Mouse (Mus musculus) neutrophil, adult 5-6 weeks (primary cell): ENCODE data around the gene Ddx27. TPM values are rescaled to one million over a fixed set of nuclear protein-coding genes. Genes with fewer than 3 reads are reported as not detected.

Source experiments
- ATAC-seq: fragments of 151-379, 151-347 bp; 2 replicates; pipeline ENCODE4 v1.8.0; 2017; ENCODE audit warnings: mild to moderate bottlenecking, moderate TSS enrichment; ENCODE audit not compliant: insufficient number of reproducible peaks, poor library complexity, low FRiP score, severe bottlenecking; ENCODE audit errors: extremely low read depth
- total RNA-seq: library from RNA; stranded (forward); fragments of 200-1000 nt; gene quantifications from 2 replicates; pipeline ENCODE4 v1.2.3, GENCODE M21; 2017

Ddx27 gene
- total RNA-seq, 1 experiment from 2014 or later, result 51.3 TPM

DNA sequence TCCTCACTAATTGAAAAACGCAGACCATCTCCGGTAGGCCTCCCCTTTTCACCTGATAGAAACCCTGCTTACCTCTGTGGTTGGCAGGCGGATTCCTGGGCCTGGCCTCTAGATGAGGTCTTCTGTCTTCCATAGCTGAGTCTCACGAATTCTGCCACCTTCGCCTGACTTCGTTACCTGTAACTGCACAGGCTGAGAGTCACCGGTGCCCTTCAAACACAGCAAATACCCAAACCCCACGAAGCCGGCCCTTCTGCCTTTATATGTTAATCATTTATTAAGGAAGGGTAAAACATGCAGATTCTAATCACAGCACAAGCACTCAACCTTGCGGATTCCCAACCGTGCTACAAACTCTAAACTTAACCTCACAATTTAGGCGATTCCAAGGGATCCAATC, 45.0 kb downstream of the Ddx27 start:
- no peak for ATAC-seq

DNA sequence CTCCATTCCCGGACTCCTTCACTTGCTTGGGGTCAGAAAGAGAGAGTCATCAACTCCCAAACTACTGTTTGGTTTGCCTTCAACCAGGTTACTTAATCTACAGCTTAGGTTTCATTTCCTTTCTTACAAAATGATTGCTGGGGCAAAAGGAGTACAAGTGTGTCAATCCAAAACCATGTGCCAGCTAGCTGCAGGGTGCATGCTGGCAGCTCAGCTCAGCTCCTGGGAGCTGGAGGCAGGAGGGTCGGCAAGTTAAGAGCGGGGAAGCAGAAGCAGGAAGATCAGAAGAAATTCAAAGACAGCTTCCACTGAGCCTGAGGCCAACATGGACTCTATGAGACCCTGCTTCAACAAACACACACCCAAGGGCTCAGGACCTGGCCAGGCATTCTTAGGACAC, 45.4 kb downstream of the Ddx27 start:
- no peak for ATAC-seq

DNA sequence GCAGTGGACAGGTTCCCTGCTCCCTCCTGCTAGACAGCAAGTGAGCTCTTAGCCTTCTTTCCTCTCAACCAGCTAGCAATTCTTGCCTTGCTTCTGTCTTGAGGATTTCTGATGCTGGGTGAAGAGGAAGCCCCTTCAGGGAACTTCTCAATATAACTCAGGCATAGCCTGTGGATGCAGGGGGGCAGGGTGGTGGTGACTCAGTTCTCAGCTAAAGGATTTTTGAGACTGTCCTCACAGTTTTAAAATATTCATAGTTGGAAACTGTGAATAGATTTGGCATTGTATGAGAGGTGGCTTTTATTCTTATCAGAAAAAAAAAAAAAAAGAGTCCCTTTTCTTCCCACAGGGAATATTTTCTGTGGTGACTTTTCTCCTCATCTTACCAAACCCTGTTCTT, 45.8 kb downstream of the Ddx27 start:
- no peak for ATAC-seq

DNA sequence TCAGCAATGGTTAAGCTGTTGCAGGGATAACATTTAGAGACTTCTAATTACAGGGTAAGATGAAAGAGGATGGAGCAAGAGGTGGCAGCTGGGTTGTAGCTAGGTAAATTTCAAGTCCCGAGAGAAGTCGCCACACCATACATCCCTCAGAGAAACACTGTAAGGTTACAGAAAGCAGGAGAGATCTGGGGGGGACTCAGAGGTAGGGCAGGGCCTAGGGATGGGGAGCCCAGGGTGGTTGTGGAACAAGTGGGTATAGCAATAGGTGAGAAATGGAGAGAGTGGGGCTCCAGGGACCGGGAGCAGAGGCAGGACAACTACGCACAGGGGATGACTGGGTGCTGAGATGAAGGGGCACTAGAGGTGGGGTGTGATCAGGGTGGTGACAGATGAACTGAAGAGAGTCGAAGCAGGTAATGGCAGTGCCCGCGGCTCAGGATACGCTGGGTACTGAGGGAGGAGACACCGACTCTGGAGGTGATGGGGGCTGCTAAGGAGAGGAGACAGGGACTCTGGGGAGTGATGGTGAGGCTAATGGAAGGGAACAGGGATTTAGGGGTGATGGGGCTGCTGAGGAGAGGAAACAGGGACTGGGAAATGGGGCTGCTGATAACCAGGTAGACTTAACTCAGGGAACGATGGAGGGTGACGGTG, 46.5 kb downstream of the Ddx27 start:
- ATAC-seq, result no peak

DNA sequence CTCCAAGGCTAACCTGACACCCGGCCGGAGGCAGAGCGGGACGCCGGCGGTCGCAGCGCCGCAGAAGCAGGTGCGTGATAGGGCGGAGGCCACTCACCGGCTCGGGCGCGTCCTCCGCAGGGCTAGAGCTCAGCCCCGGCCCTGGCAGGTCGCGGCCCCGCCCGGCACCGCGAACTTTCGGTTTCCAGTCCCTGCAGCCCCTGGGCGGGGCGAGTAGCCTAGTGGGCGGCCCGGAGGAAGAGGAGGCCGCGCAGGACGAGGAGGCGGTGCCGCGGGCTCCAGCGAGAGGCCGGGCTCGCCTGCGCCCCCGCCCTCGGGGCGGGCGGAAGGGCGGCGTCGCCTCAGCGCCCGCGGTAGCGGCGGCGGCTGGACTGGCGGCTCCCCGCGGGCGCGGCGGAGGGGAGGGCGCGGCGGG, 47.5 kb downstream of the Ddx27 start:
- peak; percentile 87 for ATAC-seq

DNA sequence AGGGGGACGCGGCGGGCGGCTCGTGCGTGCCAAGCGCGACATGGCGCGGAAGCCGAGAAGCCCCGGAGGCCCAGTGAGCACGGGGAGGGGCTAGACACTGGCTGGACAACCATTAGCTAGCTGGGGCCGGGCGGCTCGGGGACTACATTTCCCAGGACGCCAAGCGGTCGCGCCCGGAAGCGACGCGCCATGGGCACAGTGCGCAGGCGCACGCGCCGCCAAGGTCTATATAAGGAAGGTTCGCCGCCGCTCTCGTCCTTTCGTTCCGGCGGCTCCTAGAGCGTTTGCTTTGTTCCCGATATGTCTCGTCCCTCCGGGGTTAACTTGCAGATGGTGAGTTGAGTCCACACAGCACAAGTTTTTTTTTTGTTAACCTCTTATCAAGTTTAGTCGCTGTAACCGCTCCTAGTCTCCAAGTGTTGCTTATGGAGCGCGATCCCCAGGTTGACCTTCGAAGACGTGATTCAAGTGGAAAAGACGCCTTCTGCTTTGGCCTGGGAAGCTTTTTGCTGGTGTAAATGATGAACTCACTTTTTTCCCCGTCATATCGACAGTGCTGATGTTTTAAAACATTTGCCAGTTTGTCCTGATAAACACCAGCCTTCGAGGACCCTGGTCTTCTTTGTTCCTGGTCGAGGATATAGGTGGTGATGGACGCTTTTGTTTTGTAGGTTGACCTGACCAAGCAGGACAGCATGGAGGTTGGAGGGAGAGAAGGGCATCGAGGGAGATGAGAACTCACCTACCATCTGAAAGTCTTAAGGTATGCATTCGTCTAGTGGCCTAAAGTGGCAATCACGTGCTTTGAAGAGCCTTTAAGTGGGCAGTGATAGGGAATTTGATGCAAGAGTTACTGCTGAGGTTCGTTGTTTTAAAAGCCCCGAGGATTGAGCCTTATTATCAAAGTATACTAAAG, 48.2 kb downstream of the Ddx27 start, which contains the start of gene Znfx1:
Gene Znfx1 (minus strand): TSS at position 51 of the 916 bp plus-strand sequence.
- peak; percentile 86 for ATAC-seq

DNA sequence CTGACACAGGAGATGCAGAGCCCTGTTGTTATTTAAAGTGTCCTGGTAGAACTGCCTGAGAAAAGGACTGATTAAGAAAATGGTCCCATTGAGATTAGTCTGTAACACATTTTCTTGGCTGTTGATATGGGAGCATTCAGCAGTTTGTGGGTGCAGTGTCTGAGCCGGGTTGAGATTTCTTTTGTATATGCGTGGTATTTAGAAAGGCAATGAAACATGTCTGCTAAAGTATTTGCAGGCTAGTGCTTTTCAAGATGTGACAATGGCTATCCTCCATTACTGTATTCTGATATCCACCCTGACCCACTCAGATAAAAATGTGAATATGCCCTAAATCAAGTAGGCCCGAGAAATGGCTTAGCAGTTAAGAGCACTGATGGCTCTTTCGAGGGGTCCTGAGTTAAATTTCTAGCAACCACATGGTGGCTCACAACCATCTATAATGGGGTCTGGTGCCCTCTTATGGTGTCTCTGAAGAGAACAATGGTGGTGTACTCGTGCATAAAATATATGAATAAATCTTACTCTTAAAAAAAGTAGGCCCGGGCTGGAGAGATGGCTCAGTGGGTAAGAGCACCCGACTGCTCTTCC, 49.0 kb downstream of the Ddx27 start:
- no peak for ATAC-seq

DNA sequence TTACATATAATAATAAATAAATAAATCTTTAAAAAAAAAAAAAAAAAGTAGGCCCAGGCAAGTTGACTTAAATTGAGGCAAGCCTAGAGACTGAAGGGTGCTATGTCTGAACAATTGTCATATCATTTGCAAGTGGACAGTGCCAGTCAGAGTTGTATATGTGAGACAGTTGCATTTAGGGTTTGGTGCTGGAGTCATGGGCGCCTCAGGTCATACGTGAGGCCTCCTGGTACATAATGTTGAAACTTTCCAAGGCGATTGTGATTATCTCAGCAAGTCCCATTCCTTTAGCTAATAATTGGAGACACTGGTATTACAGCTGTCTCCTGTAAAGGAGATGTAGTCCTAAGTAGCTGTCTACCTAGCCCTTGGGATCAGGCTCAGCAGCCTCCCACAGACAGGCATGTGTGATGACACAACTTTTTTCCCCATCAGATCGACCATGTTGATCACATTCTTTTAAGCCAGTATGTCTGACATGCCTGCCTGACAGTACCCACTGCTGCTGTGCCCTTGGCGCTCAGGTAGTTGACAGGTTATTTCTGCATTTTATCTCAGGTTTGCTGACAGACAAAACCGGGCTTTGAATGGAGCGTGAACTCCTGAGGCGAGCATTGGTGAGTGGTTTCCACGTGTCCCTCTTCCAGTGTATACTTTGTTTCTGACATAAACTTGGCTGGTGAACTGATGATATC, 49.8 kb downstream of the Ddx27 start:
- ATAC-seq, result no peak

DNA sequence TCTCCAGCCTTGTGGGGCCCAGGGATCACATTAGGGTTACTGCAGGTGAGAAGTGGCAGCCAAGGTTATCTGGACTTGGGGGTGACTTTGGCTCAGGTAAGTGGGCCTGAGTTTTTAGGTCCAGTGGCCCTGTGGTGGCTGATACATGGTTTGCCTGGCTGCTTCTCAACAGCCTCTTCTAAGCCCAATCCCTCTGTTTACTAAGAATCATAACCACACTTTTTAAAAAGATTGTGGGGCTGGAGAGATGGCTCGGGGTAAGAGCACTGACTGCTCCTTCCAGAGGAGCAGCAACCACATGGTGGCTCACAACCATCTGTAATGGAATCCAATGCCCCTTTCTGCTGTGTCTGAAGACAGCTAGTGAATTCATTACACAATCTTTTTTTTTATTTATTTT, 51.0 kb downstream of the Ddx27 start:
- no peak for ATAC-seq

DNA sequence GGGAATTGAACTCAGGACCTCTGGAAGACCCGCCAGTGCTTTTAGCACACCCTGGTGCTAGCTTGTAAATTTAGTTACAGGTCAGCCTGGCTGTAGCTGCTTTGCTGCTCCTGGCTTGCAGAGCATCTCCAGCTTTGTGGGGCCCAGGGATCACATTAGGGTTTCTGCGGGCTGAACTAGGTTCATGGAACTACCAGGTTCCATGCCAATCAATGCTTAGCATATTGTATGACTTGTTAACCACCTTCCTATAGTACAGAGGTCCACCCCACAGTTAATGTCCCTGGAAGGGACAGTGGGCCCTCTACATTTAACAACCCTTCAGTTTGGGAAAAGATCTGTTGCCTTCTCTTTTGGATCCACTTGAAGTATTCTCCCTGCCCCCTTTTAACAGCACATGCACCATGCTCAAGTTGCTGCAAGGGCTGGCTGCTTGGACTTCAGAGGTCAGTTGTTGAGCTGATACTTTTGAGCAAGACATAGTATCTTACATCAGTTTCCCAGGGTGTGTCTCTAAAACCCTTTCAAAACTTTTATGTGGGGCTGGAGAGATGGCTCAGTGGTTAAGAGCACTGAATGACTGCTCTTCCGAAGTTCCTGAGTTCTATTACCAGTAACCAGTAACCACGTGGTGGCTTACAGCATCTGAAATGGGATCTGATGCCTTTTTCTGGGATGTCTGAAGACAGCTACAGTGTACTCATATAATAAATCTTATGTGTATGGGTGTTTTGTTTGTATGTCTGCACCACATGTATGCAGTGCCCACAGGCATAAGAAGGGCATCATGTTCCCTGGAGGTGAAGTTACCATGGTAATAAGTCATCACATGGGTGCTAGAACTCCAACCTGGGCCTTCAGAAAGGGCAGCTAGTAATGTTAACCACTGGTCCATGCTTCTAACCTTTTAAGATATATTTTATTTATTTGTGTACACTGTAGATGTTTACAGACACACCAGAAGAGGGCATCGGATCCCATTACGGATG, 51.8 kb downstream of the Ddx27 start:
- no peak for ATAC-seq

DNA sequence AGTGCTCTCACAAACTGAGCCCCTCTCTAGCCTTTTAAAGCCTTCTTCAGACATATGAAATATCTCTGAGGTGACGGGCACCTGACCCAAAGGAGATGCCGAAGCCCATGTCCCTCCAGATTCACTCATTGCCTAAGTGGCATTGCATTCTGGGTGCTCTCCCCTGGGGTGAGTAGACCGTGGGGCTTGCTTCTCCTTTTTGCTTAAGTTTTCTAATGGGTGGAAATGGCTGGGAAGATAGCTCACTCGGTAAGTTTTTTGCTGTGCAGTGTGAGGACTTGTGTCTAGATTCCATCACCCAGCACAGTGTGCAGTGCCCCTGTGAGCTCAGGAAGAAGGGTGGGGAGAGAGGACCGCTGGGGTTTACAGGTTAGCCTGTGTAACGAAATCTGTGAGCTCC, 52.6 kb downstream of the Ddx27 start:
- 0 out of 2 replicates have a peak, but pooled peaks have one; percentile 13 for ATAC-seq

DNA sequence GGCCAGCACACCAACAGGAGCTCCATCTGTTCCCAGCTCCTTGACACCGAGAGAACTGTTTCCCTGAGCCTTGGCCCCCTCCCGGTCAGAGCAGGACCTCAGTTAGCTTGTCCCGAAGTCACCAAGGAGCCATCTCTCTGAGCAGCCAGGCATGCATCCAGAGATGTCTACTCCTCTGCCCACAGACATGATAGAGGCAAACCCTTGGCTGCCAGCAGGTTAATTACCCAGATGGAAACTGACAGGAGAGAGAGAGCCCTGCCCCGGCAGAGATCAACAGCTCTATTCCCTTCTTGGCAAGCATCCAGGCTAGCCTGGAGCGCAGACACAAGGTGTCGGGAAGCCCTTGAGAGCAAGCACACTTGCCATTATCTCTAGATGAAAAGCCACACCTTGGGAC, 55.3 kb downstream of the Ddx27 start:
- ATAC-seq, result no peak

DNA sequence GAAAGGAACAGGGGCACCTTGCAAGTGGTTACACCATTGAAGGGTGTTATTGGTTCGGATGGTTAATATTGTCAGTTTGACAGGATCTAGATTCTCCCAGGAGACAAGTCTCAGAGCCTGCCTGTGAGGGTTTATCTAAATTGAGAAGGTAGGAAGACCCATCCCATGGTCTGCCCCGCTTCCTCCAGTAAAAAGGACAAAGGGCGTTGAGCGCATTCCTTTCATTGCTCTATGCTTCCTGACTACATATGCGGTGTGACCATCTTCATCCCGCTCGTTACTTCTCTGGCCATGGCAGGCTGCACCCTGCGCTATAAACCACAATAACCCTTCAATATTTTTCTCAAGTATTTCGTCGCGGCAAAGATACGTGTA, 56.3 kb downstream of the Ddx27 start:
- ATAC-seq, result no peak

DNA sequence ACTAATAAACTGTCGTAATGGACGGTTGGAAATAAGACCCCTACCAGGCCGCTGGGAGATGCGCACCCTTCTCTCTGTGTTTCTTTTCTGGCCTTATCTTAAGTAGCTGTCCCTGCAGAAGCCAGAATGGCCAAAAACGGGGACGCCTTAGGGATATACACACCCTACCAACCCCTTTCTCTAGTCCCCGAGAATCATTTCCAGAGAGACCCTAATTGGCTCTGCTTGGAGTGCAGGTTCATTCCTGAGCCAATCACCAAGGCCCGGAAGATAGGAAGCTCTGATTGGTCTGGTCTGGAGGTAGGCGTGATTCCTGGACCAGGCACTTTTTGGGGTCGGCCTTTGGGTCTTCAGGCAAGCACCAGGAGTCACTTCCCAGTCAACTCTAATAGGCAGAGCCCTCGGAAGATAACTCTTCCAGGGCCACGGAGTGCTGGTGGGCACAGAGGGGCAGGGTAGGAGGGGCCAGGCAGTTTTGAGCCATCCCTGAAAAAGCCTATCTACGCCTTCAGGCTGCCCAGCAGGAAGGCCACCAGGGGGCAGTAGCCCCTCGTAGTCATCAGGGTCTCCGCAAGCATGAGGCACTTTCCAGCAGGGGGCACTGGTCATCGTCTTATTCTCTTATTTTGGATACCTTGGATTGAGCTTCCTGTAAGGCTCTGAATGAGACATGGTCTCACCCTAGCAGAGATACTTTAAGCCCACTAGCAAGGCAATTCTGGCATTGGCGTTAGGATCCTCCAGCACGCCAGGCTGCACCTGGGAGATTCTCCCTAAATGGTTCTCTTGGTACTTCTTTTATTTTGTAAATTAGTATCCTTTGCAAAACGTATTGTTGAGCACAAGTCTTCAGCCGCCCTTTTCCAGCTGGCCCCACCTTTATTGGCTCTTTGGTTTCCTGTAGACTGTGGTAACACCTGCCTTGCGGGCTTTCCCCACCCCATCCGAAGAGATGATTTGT, 56.9 kb downstream of the Ddx27 start:
- peak; percentile 86 for ATAC-seq

DNA sequence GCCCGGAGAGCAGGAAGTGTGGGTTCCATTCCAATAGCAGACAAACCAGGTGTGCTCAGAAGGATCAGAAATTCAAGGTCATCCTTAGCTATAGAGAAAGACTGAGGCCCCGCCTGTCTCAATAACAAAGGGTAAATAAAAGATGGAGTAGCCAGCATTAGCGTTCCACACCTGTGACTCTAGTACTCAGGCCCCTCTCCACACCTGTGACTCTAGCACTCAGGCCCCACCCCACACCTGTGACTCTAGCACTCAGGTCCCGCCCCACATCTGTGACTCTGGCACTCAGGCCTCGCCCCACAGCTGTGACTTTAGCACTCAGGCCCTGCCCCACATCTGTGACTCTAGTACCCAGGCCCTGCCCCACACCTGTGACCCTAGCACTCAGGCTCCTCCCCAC, 59.6 kb downstream of the Ddx27 start:
- ATAC-seq, result no peak

DNA sequence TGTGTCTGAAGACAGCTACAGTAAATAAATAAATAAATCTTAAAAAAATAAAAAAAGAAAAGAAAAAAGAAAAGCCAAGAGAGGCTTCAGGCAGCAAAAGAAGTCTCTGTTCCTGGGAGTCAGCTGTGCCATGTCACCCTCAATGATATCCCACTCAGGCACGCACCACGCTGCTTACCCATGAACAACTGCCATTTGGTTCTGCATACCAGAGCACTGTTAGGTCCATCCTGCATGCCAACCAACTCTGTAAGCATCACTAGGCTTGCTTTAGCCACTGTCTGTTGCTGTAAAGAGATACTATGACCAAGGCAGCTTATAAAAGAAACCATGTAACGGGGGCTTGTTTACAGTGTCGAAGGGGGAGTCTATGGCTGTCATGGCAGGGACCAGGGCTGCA, 61.4 kb downstream of the Ddx27 start:
- ATAC-seq, result no peak

DNA sequence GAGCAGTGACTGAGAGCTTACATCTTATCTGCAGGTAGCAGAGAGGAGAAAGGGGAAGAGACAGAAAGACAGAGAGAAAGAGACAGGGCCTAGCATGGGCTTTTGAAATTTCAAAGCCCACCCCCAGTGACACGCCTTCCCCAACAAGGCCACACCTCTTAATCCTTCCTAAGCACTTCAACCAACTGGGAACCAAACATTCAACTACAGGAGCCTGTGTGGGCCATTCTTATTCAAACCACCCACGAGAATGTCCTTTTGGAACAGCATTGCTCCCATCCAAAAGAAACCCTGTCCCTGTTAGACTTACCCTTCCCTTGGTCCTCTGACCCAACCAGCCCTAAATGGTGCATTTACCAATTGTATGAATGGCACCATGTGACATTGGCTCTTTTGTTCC, 61.8 kb downstream of the Ddx27 start:
- no peak for ATAC-seq
